Mouse (Mus musculus) ES-Bruce4 (cell line): Measurements from ENCODE around the gene Olfr71. TPM values are rescaled to one million over a fixed set of nuclear protein-coding genes. Genes with fewer than 3 reads are reported as not detected.

Experiments used
- H3K27ac ChIP-seq: 2 replicates; pipeline ENCODE4 v1.5.1; 2012; ENCODE audit warnings: low read length, inconsistent platforms; ENCODE audit not compliant: insufficient read depth
- H3K27me3 ChIP-seq: 2 replicates; pipeline ENCODE4 v1.6.1; 2012; ENCODE audit warnings: mild to moderate bottlenecking, low read length, inconsistent platforms; ENCODE audit not compliant: control insufficient read depth, poor library complexity, insufficient read depth, severe bottlenecking
- H3K36me3 ChIP-seq: 2 replicates; pipeline ENCODE4 v1.6.1; 2012; ENCODE audit warnings: inconsistent platforms, mild to moderate bottlenecking, low read length, moderate library complexity; ENCODE audit not compliant: control insufficient read depth, poor library complexity, insufficient read depth, severe bottlenecking
- H3K4me1 ChIP-seq: one replicate; pipeline ENCODE4 v1.8.1; 2011; ENCODE audit warnings: low read length; ENCODE audit not compliant: control insufficient read depth, insufficient read depth
- H3K4me3 ChIP-seq: 2 replicates; pipeline ENCODE4 v1.5.1; 2011; ENCODE audit warnings: low read depth, mild to moderate bottlenecking, low read length
- H3K9ac ChIP-seq: 2 replicates; pipeline ENCODE4 v1.6.1; 2012; ENCODE audit warnings: low read depth, mild to moderate bottlenecking, inconsistent platforms; ENCODE audit not compliant: poor library complexity, severe bottlenecking
- H3K9me3 ChIP-seq: replicated peaks from 2 replicates; pipeline ENCODE4 v1.6.1; 2012; ENCODE audit warnings: mild to moderate bottlenecking, low read length, inconsistent platforms; ENCODE audit not compliant: control insufficient read depth, poor library complexity, insufficient read depth, severe bottlenecking
- CTCF ChIP-seq: IDR thresholded peaks from one replicate; pipeline ENCODE4 v1.8.1; 2011; ENCODE audit warnings: low read depth, low read length
- EP300 ChIP-seq: IDR thresholded peaks from 2 replicates; pipeline ENCODE4 v1.6.1; 2011; ENCODE audit warnings: low read depth, low read length; ENCODE audit not compliant: insufficient read depth
- POLR2A ChIP-seq: IDR thresholded peaks from one replicate; pipeline ENCODE4 v1.8.1; 2011; ENCODE audit warnings: low read length; ENCODE audit not compliant: insufficient read depth
- polyA plus RNA-seq: library from polyadenylated mRNA; stranded (reverse); fragments of >200 nt; gene quantifications from 2 replicates; pipeline ENCODE4 v1.2.4, GENCODE M21; 2011; ENCODE audit warnings: low read depth; ENCODE audit not compliant: missing spikeins, insufficient read depth, insufficient read length

The Olfr71 gene
- polyA plus RNA-seq, 1 experiment = not detected

GRCm38 (mm10) chr4:43738989-43739674, 29.1 kb upstream of the Olfr71 start:
- Histone ChIP-seq H3K27ac (no peak overlapping the region), H3K4me1 (peaks cover 2% of the 10 kb centered on the region), H3K9me3 (no peaks in the 10 kb centered on the region), H3K4me3 (no peak overlapping the region), H3K36me3 (no peaks in the 10 kb centered on the region), H3K9ac (no peak overlapping the region), H3K27me3 (no peaks in the 10 kb centered on the region)
- TF ChIP-seq CTCF = no peak

- no peaks in the 10 kb centered on the region for H3K27me3 ChIP-seq
- no peak overlapping the region for H3K9ac ChIP-seq
- no peak for TF ChIP-seq EP300
- TF ChIP-seq CTCF = no peak
- TF ChIP-seq POLR2A = no peak
- H3K4me1 ChIP-seq = peaks cover under 1% of the 10 kb centered on the region
- H3K27ac ChIP-seq = no peak overlapping the region
- no peak overlapping the region for H3K4me3 ChIP-seq
- H3K9me3 ChIP-seq = no peaks in the 10 kb centered on the region
- no peaks in the 10 kb centered on the region for H3K36me3 ChIP-seq
These were observed 27.1 kb upstream of the Olfr71 start for GRCm38 (mm10) chr4:43737144-43737543.

- H3K36me3 ChIP-seq = no peaks in the 10 kb centered on the region
- no peaks in the 10 kb centered on the region for H3K27me3 ChIP-seq
- no peak overlapping the region for H3K27ac ChIP-seq
- H3K9ac ChIP-seq = no peak overlapping the region
- H3K4me3 ChIP-seq = no peak overlapping the region
- TF ChIP-seq EP300 (no peak), CTCF (no peak), POLR2A (no peak)
- no peaks in the 10 kb centered on the region for H3K4me1 ChIP-seq
- no peaks in the 10 kb centered on the region for H3K9me3 ChIP-seq
These were observed 23.1 kb upstream of the Olfr71 start for GRCm38 (mm10) chr4:43733186-43733585.

- Histone ChIP-seq H3K9ac (no peak overlapping the region), H3K27ac (no peak overlapping the region), H3K36me3 (no peaks in the 10 kb centered on the region), H3K4me1 (no peaks in the 10 kb centered on the region), H3K4me3 (no peak overlapping the region), H3K9me3 (no peaks in the 10 kb centered on the region), H3K27me3 (no peaks in the 10 kb centered on the region)
- TF ChIP-seq CTCF (no peak), EP300 (no peak), POLR2A (no peak)
These were observed 22.1 kb upstream of the Olfr71 start for GRCm38 (mm10) chr4:43732171-43732570.

GRCm38 (mm10) chr4:43730750-43731297, 20.8 kb upstream of the Olfr71 start:
- Histone ChIP-seq H3K4me1 (no peaks in the 10 kb centered on the region), H3K4me3 (no peak overlapping the region), H3K9me3 (no peaks in the 10 kb centered on the region), H3K27ac (no peak overlapping the region), H3K36me3 (no peaks in the 10 kb centered on the region), H3K9ac (no peak overlapping the region), H3K27me3 (no peaks in the 10 kb centered on the region)
- TF ChIP-seq EP300 (no peak), POLR2A (no peak), CTCF (no peak)

GRCm38 (mm10) chr4:43729794-43730550, 19.9 kb upstream of the Olfr71 start, which contains the start of gene Spaar:
Spaar (plus strand) TSS chr4:43730034.
- Histone ChIP-seq H3K27ac (no peak within 1 kb of the TSS), H3K27me3 (no peaks in the 10 kb centered on the region), H3K4me3 (no peak within 1 kb of the TSS), H3K4me1 (no peaks in the 10 kb centered on the region), H3K9ac (no peak within 1 kb of the TSS), H3K9me3 (no peaks in the 10 kb centered on the region), H3K36me3 (no peaks in the 10 kb centered on the region)
- TF ChIP-seq CTCF (no peak), EP300 (no peak), POLR2A (no peak)
